Mouse (Mus musculus) testis, adult 2 months (tissue): ENCODE measurements around the gene Mef2b.

Experiments used
- CTCF ChIP-seq: fragments of 200-500 bp; IDR thresholded peaks from 2 replicates; pipeline ENCODE4 v1.5.1; 2012; ENCODE audit warnings: low read depth, mild to moderate bottlenecking, inconsistent platforms, low read length, moderate library complexity; ENCODE audit not compliant: control insufficient read depth, insufficient read depth, insufficient replicate concordance
- POLR2A ChIP-seq: fragments of 200-500 bp; IDR thresholded peaks from 2 replicates; pipeline ENCODE4 v1.6.1; 2012; ENCODE audit warnings: low read depth, mild to moderate bottlenecking, inconsistent platforms, low read length, moderate library complexity; ENCODE audit not compliant: control insufficient read depth

- no peak for TF ChIP-seq CTCF
- TF ChIP-seq POLR2A = no peak
These were observed 46.7 kb upstream of the Mef2b start for GRCm38 (mm10) chr8:70092786-70093185.
